Mouse (Mus musculus) ovary, adult 18-20 months (tissue): Measurements from ENCODE around the gene Ppp1r27.

Experiments
- DNase-seq: peaks from one replicate; pipeline ENCODE4 v3.0.0; 2022; ENCODE audit warnings: low spot score, mixed read lengths

Gene Ppp1r27

GRCm38 (mm10) chr11:120545964-120546363, 5.0 kb downstream of the Ppp1r27 start:
- no peak for DNase-seq

GRCm38 (mm10) chr11:120542376-120542775, 8.6 kb downstream of the Ppp1r27 start:
- DNase-seq: no peak

- no peak for DNase-seq
These were observed 9.0 kb downstream of the Ppp1r27 start for GRCm38 (mm10) chr11:120541907-120542306.

GRCm38 (mm10) chr11:120539285-120540014, 11.5 kb downstream of the Ppp1r27 start:
- DNase-seq: no peak

GRCm38 (mm10) chr11:120538955-120539284, 12.0 kb downstream of the Ppp1r27 start:
- no peak for DNase-seq

- DNase-seq: no peak
These were observed 12.4 kb downstream of the Ppp1r27 start for GRCm38 (mm10) chr11:120538485-120538884.

GRCm38 (mm10) chr11:120535804-120536203, 15.1 kb downstream of the Ppp1r27 start:
- DNase-seq: no peak

GRCm38 (mm10) chr11:120535145-120535544, 15.8 kb downstream of the Ppp1r27 start:
- no peak for DNase-seq

- DNase-seq: no peak
These were observed 16.8 kb downstream of the Ppp1r27 start for GRCm38 (mm10) chr11:120534093-120534492.

GRCm38 (mm10) chr11:120531646-120532045, 19.3 kb downstream of the Ppp1r27 start:
- no peak for DNase-seq

GRCm38 (mm10) chr11:120530085-120530964, 20.6 kb downstream of the Ppp1r27 start, which contains the start of gene Gcgr:
Gene Gcgr (plus strand): TSS chr11:120530699.
- DNase-seq: no peak

- DNase-seq: no peak
These were observed 22.0 kb downstream of the Ppp1r27 start for GRCm38 (mm10) chr11:120528903-120529302.

- DNase-seq: no peak
These were observed 23.1 kb downstream of the Ppp1r27 start for GRCm38 (mm10) chr11:120527690-120528354.

- DNase-seq: no peak
These were observed 25.0 kb downstream of the Ppp1r27 start for GRCm38 (mm10) chr11:120525959-120526358.

- DNase-seq: no peak
These were observed 28.4 kb downstream of the Ppp1r27 start for GRCm38 (mm10) chr11:120522581-120522980.

GRCm38 (mm10) chr11:120520967-120521540, 29.9 kb downstream of the Ppp1r27 start:
- DNase-seq: no peak

- no peak for DNase-seq
These were observed 30.4 kb downstream of the Ppp1r27 start for GRCm38 (mm10) chr11:120520498-120520897.

GRCm38 (mm10) chr11:120519738-120520137, 31.2 kb downstream of the Ppp1r27 start:
- no peak for DNase-seq

- no peak for DNase-seq
These were observed 32.4 kb downstream of the Ppp1r27 start for GRCm38 (mm10) chr11:120518558-120518957.

GRCm38 (mm10) chr11:120518027-120518426, 32.9 kb downstream of the Ppp1r27 start:
- DNase-seq: no peak

GRCm38 (mm10) chr11:120517147-120517546, 33.8 kb downstream of the Ppp1r27 start:
- DNase-seq: no peak

GRCm38 (mm10) chr11:120515611-120516010, 35.3 kb downstream of the Ppp1r27 start:
- peak; percentile 61 for DNase-seq
